Mouse (Mus musculus) testis, postnatal 10 days (tissue): ENCODE results near the gene Zc3h4.
A peak's percentile ranks its signal among the peaks of the same experiment; 100 is the strongest.
"Not testable (repeated sequence)": the region's sequence is repeated elsewhere in the genome, so short reads cannot be mapped to it uniquely, and the experiment has no call there.

Experiments used
- DNase-seq: peaks from one replicate; pipeline ENCODE4 v3.0.0; 2021; ENCODE audit warnings: low spot score

Zc3h4 gene

GRCm38 (mm10) chr7:16400689-16401611, at the start of gene Zc3h4:
Gene Zc3h4, plus strand, starts transcription at chr7:16400910.
- DNase-seq: peak; percentile 90

- DNase-seq: no peak
Observed at GRCm38 (mm10) chr7:16355854-16356594, 44.7 kb upstream of the Zc3h4 start.

GRCm38 (mm10) chr7:16357602-16358001, 43.1 kb upstream of the Zc3h4 start:
- DNase-seq: no peak

- no peak for DNase-seq
Observed at GRCm38 (mm10) chr7:16364319-16364718, 36.4 kb upstream of the Zc3h4 start.

- peak; percentile 45 for DNase-seq
Observed at GRCm38 (mm10) chr7:16364901-16365500, 35.7 kb upstream of the Zc3h4 start.

GRCm38 (mm10) chr7:16366133-16366646, 34.5 kb upstream of the Zc3h4 start:
- DNase-seq: no peak

- DNase-seq: no peak
Observed at GRCm38 (mm10) chr7:16366669-16367068, 34.0 kb upstream of the Zc3h4 start.

GRCm38 (mm10) chr7:16368835-16369234, 31.9 kb upstream of the Zc3h4 start:
- DNase-seq: no peak

- DNase-seq: no peak
Observed at GRCm38 (mm10) chr7:16370596-16370995, 30.1 kb upstream of the Zc3h4 start.

- no peak for DNase-seq
Observed at GRCm38 (mm10) chr7:16373719-16374118, 27.0 kb upstream of the Zc3h4 start.

- DNase-seq: no peak
Observed at GRCm38 (mm10) chr7:16374989-16375388, 25.7 kb upstream of the Zc3h4 start.

- peak; percentile 68 for DNase-seq
Observed at GRCm38 (mm10) chr7:16376505-16376904, 24.2 kb upstream of the Zc3h4 start.

- peak; percentile 95 for DNase-seq
Observed at GRCm38 (mm10) chr7:16387160-16388041, 13.3 kb upstream of the Zc3h4 start, which contains the start of gene Sae1. Gene Sae1, minus strand, starts transcription at chr7:16387806.

GRCm38 (mm10) chr7:16389942-16390341, 10.8 kb upstream of the Zc3h4 start:
- DNase-seq: not testable (repeated sequence)

GRCm38 (mm10) chr7:16392923-16393322, 7.8 kb upstream of the Zc3h4 start:
- no peak for DNase-seq

GRCm38 (mm10) chr7:16395944-16396343, 4.8 kb upstream of the Zc3h4 start:
- DNase-seq: peak; percentile 55

GRCm38 (mm10) chr7:16397465-16397864, 3.2 kb upstream of the Zc3h4 start:
- no peak for DNase-seq

- no peak for DNase-seq
Observed at GRCm38 (mm10) chr7:16398387-16399050, 2.2 kb upstream of the Zc3h4 start.

GRCm38 (mm10) chr7:16399098-16399819, 1.5 kb upstream of the Zc3h4 start:
- DNase-seq: peak; percentile 86
